24 mouse cellular contexts compared by ENCODE assay signal in the genomic region with DNA sequence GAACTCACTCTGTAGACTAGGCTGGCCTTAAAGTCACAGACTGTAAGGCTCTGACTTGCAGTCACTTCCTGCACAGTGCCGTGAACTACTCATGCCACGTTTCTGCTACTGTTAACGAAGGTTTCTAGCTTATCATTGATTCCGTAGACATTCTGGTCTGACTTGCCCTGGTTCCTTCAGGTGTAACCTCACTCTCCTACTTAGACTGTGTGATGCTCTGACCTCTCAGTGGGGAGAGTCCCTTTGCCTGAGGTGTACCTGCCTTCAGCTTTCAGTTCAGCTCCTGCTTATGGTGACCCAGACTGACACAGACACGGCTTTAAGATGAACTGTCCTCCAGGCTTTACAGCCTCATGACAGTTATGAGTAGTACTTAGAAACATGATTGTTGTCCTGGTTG. TPM values are rescaled to one million over a fixed set of nuclear protein-coding genes. Genes with fewer than 3 reads are reported as not detected.
A peak's percentile ranks its signal among the peaks of the same experiment; 100 is the strongest.
DNase-seq lines count a peak whose midpoint lies in the region; ATAC-seq lines count a peak whose summit lies in the region.
"Had no signal": no experiment of that assay in that cellular context is flagged by ENCODE, and none has a peak within 500 bp of the region (broad histone marks: within the 10 kb centered on the region; RNA-seq: fewer than 3 reads in every experiment).

No protein-coding gene starts in this region.

- no peak overlapping the region for H3K9ac ChIP-seq in midbrain, embryonic 11.5 days (ENCODE audit: low read length)
- no peak overlapping the region for H3K9ac ChIP-seq in midbrain, embryonic 13.5 days (replicated peaks)
- H3K9ac ChIP-seq: embryonic facial prominence, embryonic 12.5 days; embryonic facial prominence, embryonic 15.5 days; forebrain, postnatal 0 days; heart, embryonic 13.5 days; hindbrain, embryonic 14.5 days had no signal

- H3K4me3 ChIP-seq in heart, embryonic 10.5 days, result no peak overlapping the region
- no peak overlapping the region for H3K4me3 ChIP-seq in midbrain, embryonic 11.5 days (ENCODE audit: low read depth, low read length)
- H3K4me3 ChIP-seq in midbrain, embryonic 13.5 days (replicated peaks), result no peak overlapping the region
- H3K4me3 ChIP-seq: embryonic facial prominence, embryonic 12.5 days; embryonic facial prominence, embryonic 15.5 days; gastrocnemius, adult 2 months; heart, embryonic 13.5 days had no signal

- H3K27ac ChIP-seq in heart, embryonic 10.5 days, result no peak overlapping the region
- H3K27ac ChIP-seq in midbrain, embryonic 11.5 days (ENCODE audit: low read depth, low read length), result no peak overlapping the region
- no peak overlapping the region for H3K27ac ChIP-seq in midbrain, embryonic 13.5 days
- H3K27ac ChIP-seq: embryonic facial prominence, embryonic 12.5 days; embryonic facial prominence, embryonic 15.5 days; gastrocnemius, adult 2 months; heart, embryonic 13.5 days; hindbrain, embryonic 14.5 days; hindbrain, postnatal 0 days had no signal

- 0 out of 2 replicates have a peak, but pooled peaks cover 2% of the 10 kb centered on the region for H3K4me1 ChIP-seq in heart, embryonic 10.5 days
- H3K4me1 ChIP-seq in midbrain, embryonic 11.5 days (ENCODE audit: control insufficient read depth, insufficient read depth, low read length), result no peaks in the 10 kb centered on the region
- H3K4me1 ChIP-seq in midbrain, embryonic 13.5 days (replicated peaks), result no peaks in the 10 kb centered on the region
- H3K4me1 ChIP-seq: embryonic facial prominence, embryonic 12.5 days; embryonic facial prominence, embryonic 15.5 days had no signal

- H3K27me3 ChIP-seq in heart, embryonic 10.5 days (ENCODE audit: insufficient read depth, poor library complexity, severe bottlenecking), result no peaks in the 10 kb centered on the region
- no peaks in the 10 kb centered on the region for H3K27me3 ChIP-seq in midbrain, embryonic 11.5 days (ENCODE audit: control insufficient read depth, insufficient read depth, low read length)
- no peaks in the 10 kb centered on the region for H3K27me3 ChIP-seq in midbrain, embryonic 13.5 days
- H3K27me3 ChIP-seq: embryonic facial prominence, embryonic 12.5 days; embryonic facial prominence, embryonic 15.5 days; heart, embryonic 13.5 days had no signal

- ATAC-seq in midbrain, embryonic 11.5 days (ENCODE audit: low FRiP score), result no peak
- no peak for ATAC-seq in midbrain, embryonic 13.5 days
- ATAC-seq: forebrain, embryonic 14.5 days; forebrain, postnatal 0 days; hindbrain, postnatal 0 days had no signal

- H3K36me3 ChIP-seq in heart, embryonic 10.5 days, result peaks cover 20% of the 10 kb centered on the region
- H3K36me3 ChIP-seq in midbrain, embryonic 11.5 days (ENCODE audit: control insufficient read depth, insufficient read depth, low read length), result no peaks in the 10 kb centered on the region
- peaks cover 17% of the 10 kb centered on the region for H3K36me3 ChIP-seq in midbrain, embryonic 13.5 days

- DNase-seq in heart, adult 11 months, result peak; percentile 80
- DNase-seq in heart, embryonic 10.5 days (ENCODE audit: low spot score), result no peak
- DNase-seq in midbrain, embryonic 11.5 days (ENCODE audit: low spot score, missing footprints), result peak; percentile 68
- DNase-seq in induced T-regulatory cell, adult 2 months (ENCODE audit: low read depth), result peak; percentile 52
- no peak for DNase-seq in left cerebral cortex, postnatal 14 days (ENCODE audit: low spot score in 2 of 2)
- DNase-seq in lung, adult 18-20 months, result no peak
- DNase-seq: adrenal gland, postnatal 10 days; adrenal gland, postnatal 36 days; cerebellum, adult 18-20 months; cerebellum, adult 9-10 months; cerebellum, postnatal 25 days; forebrain, postnatal 0 days; gastrocnemius, adult 2 months; gastrocnemius, postnatal 14 days; heart, adult 18-20 months; heart, postnatal 14 days; heart, postnatal 4 days had no signal

- intact Hi-C loops in left cerebral cortex, postnatal 14 days (cut with DNase I), result no loop called here

- H3K9me3 ChIP-seq in heart, embryonic 10.5 days, result no peaks in the 10 kb centered on the region
- no peaks in the 10 kb centered on the region for H3K9me3 ChIP-seq in midbrain, embryonic 11.5 days (ENCODE audit: control insufficient read depth, low read length)
- no peaks in the 10 kb centered on the region for H3K9me3 ChIP-seq in midbrain, embryonic 13.5 days
- H3K9me3 ChIP-seq: embryonic facial prominence, embryonic 12.5 days; embryonic facial prominence, embryonic 15.5 days; heart, embryonic 13.5 days had no signal

- H3K4me2 ChIP-seq in midbrain, embryonic 11.5 days, result no peak overlapping the region
- no peak overlapping the region for H3K4me2 ChIP-seq in midbrain, embryonic 13.5 days (replicated peaks)
- H3K4me2 ChIP-seq: embryonic facial prominence, embryonic 12.5 days; embryonic facial prominence, embryonic 15.5 days; heart, embryonic 13.5 days; hindbrain, embryonic 14.5 days had no signal

- WGBS in heart, embryonic 10.5 days, result 81% methylated on average over 5 of the region's 5 CpGs
- WGBS in midbrain, embryonic 11.5 days, result 91% methylated on average over 5 of the region's 5 CpGs
- 90% methylated on average over 5 of the region's 5 CpGs for WGBS in midbrain, embryonic 13.5 days

RNA-seq across cellular contexts. Expression of a gene that starts 56.7 kb away (rescaled TPM):
- 10.2 and 12.3 TPM in 2 replicates for polyA plus RNA-seq in heart, embryonic 10.5 days (2016; fragmentation: Nextera tagmentation; extraction: Ambion mirVana)
- 10.3 and 10.5 TPM in 2 replicates for polyA plus RNA-seq in midbrain, embryonic 11.5 days (2014; fragmentation: Nextera tagmentation; extraction: Ambion mirVana)
- polyA plus RNA-seq in midbrain, embryonic 13.5 days (2015; fragmentation: Nextera tagmentation; extraction: Ambion mirVana), result 8.3 and 9.3 TPM in 2 replicates
- 10 to 100 TPM; 12.8 to 13.5 TPM for total RNA-seq in left cerebral cortex, postnatal 14 days (2021)

RNA-seq across cellular contexts. Expression of a gene that starts 57.2 kb away (rescaled TPM):
- 2.6 and 6.1 TPM in 2 replicates for polyA plus RNA-seq in heart, embryonic 10.5 days (2016; fragmentation: Nextera tagmentation; extraction: Ambion mirVana)
- polyA plus RNA-seq in midbrain, embryonic 11.5 days (2014; fragmentation: Nextera tagmentation; extraction: Ambion mirVana), result 10.3 and 13.3 TPM in 2 replicates
- 23.4 and 25.9 TPM in 2 replicates for polyA plus RNA-seq in midbrain, embryonic 13.5 days (2015; fragmentation: Nextera tagmentation; extraction: Ambion mirVana)
- 10 to 100 TPM; 27.2 to 29.3 TPM for total RNA-seq in left cerebral cortex, postnatal 14 days (2021)

Comparison
In these comparisons a context has a peak if more than half of its experiments do, and no peak if none do; other contexts are left out.
1. DNase-seq: peak in heart, adult 11 months (single experiment), midbrain, embryonic 11.5 days (single experiment) and induced T-regulatory cell, adult 2 months (single experiment); none in heart, embryonic 10.5 days (single experiment), left cerebral cortex, postnatal 14 days (0 of 2) and lung, adult 18-20 months (0 of 2).